Mouse (Mus musculus): Measurements from ENCODE around the gene Rps6kc1. TPM values are rescaled to one million over a fixed set of nuclear protein-coding genes. Genes with fewer than 3 reads are reported as not detected.

The Rps6kc1 gene
- polyA plus RNA-seq, 1 experiment = 0.08 TPM

DNA sequence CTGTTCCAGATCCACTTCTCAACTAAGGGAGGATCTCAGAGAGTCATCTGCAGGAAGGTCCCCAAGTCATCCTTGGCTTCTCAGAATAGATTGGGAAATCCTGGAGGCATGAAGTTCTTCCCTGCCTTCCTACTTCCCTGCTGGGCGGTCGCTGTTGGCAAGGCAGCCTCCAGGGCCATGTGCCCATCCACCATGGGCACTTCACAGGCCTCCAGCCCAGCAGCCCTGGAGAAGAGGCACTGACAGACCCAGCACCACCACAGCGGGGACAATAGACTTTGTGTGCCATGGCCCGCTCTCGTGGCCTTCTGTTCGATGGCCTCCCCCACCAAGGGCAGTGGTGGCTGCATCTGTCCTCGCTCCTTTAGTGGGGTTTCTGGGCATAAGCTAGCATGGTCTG is 228.5 kb downstream of the Rps6kc1 start:
- Histone ChIP-seq H3K27me3 (ENCODE audit: control insufficient read depth) (no peaks in the 10 kb centered on the region), H3K9me3 (ENCODE audit: control insufficient read depth, low read length) (peaks cover 2% of the 10 kb centered on the region; the same call in 1 of the 2 replicates), H3K4me3 (replicated peaks) (no peak overlapping the region), H3K4me1 (ENCODE audit: control insufficient read depth) (no peaks in the 10 kb centered on the region), H3K36me3 (ENCODE audit: control insufficient read depth) (no peaks in the 10 kb centered on the region)
- TF ChIP-seq TAL1 (IDR thresholded peaks at IDR 0.05; ENCODE audit: low read length) (no peak), GATA1 (IDR thresholded peaks at IDR 0.05; ENCODE audit: low read length) (no peak)

DNA sequence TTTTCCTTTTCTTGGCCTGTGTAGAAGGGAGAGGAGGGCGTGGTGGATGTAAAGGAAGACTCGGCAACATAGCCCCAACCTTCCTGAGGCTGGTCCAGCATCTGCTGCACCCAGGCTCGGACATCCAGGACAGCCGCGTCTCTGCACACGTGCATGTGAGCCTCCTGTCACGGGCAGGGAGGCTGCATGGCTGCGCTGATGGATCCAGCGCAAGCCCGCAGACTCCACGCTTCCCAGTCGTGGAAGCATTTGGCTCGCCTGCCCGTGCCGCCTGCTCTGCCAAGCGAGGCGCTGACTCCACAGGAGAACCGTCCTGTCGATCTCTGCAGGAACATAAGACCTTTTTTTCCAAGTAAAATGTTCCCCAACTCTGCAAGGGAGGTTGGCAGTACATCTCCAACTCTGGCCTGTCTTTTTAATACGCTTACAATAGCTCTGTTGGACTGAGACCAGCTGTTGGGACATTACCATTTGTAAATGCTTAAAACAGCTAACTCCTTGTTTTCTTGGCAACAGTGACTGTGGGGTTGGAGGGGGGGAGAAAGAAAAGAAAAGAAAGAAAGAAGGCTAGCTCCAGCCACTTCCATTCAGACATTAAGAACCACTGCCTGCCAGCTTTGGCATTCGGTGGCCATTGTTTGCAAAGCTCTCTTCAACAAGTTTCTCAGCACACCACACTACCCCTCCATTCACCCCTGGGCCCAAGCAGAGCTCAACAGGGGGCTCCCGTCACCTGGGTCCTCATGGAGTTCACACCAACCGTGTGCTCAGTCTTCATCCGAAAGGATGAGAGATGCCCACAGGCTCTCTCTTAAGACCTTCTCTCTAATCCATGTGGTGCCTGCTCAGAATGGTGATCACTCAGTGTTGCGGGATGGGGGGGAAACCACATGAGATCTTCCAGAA is 229.3 kb downstream of the Rps6kc1 start:
- TF ChIP-seq TAL1 (IDR thresholded peaks at IDR 0.05; ENCODE audit: low read length) (no peak), GATA1 (IDR thresholded peaks at IDR 0.05; ENCODE audit: low read length) (no peak)
- H3K4me1 ChIP-seq (ENCODE audit: control insufficient read depth) = no peaks in the 10 kb centered on the region
- H3K27me3 ChIP-seq (ENCODE audit: control insufficient read depth) = no peaks in the 10 kb centered on the region
- H3K4me3 ChIP-seq (replicated peaks) = no peak overlapping the region
- H3K9me3 ChIP-seq (ENCODE audit: control insufficient read depth, low read length) = peaks cover 2% of the 10 kb centered on the region; the same call in 1 of the 2 replicates
- H3K36me3 ChIP-seq (ENCODE audit: control insufficient read depth) = no peaks in the 10 kb centered on the region

DNA sequence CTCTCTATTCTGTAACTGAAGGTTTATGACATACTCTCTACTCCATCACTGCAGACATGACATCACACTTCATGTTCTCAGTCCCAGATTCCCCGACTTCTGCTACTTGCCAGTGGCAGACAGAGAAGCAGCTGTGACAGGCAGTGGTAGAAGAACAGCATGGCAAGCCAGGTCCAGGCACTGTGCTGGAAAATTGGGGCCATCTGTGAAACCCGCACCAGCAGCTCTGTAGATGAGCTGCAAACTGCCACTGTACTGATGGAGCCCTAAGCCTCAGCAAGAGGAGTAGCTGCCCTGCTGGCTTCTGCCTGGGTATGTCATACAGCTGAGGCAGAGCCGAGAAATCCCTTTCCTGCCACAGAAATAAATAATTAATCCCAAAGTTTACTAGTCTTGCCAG is 236.1 kb downstream of the Rps6kc1 start:
- peaks cover 28% of the 10 kb centered on the region for H3K9me3 ChIP-seq (ENCODE audit: control insufficient read depth, low read length)
- H3K4me3 ChIP-seq (replicated peaks) = no peak overlapping the region
- no peaks in the 10 kb centered on the region for H3K36me3 ChIP-seq (ENCODE audit: control insufficient read depth)
- H3K4me1 ChIP-seq (ENCODE audit: control insufficient read depth) = no peaks in the 10 kb centered on the region
- H3K27me3 ChIP-seq (ENCODE audit: control insufficient read depth) = no peaks in the 10 kb centered on the region
- no peak for TF ChIP-seq GATA1 (IDR thresholded peaks at IDR 0.05; ENCODE audit: low read length)
- TF ChIP-seq TAL1 (IDR thresholded peaks at IDR 0.05; ENCODE audit: low read length) = no peak

DNA sequence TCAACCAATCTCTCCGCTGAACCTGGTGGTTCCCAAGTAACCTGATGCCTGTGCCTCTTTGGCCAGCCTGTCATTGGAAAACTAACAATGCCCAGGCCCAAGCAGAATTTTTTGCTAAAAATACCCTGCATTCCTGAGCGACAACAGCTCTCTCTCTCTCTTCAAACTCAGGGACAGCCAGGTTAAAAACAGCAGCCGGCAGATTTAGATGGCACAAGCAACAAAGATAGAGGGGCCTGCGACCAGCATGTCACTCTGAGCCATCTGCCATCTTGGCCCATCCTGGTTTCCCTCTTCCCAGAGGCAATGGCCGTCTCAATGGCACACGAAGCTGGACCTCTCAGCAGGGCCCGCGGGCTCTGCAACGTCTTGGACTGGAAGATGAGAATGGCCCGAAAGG is 242.5 kb downstream of the Rps6kc1 start:
- Histone ChIP-seq H3K9me3 (ENCODE audit: control insufficient read depth, low read length) (peaks cover 5% of the 10 kb centered on the region; the same call in 1 of the 2 replicates), H3K4me3 (replicated peaks) (no peak overlapping the region), H3K4me1 (ENCODE audit: control insufficient read depth) (no peaks in the 10 kb centered on the region), H3K36me3 (ENCODE audit: control insufficient read depth) (no peaks in the 10 kb centered on the region), H3K27me3 (ENCODE audit: control insufficient read depth) (no peaks in the 10 kb centered on the region)
- no peak for TF ChIP-seq TAL1 (IDR thresholded peaks at IDR 0.05; ENCODE audit: low read length)
- no peak for TF ChIP-seq GATA1 (IDR thresholded peaks at IDR 0.05; ENCODE audit: low read length)

DNA sequence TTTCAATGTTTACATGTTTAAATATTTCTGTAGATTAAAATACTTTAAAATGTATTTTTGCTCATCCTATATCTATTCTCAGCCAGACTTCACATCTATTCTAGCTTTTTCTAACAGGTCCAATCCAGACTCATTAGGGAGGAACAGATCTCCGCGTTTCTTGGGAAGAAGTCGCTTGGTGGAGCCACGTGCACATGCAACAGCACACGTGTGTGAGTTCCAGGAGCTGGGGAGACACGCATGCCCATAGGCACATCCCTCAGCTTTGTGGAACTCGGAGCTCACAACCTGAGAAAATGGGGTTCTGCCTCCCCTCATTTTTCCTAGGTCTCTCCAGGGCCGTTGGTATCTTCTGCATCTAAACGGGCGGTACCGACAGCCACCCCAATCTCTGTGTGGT is 243.7 kb downstream of the Rps6kc1 start:
- H3K9me3 ChIP-seq (ENCODE audit: control insufficient read depth, low read length) = peaks cover 3% of the 10 kb centered on the region; the same call in 1 of the 2 replicates

DNA sequence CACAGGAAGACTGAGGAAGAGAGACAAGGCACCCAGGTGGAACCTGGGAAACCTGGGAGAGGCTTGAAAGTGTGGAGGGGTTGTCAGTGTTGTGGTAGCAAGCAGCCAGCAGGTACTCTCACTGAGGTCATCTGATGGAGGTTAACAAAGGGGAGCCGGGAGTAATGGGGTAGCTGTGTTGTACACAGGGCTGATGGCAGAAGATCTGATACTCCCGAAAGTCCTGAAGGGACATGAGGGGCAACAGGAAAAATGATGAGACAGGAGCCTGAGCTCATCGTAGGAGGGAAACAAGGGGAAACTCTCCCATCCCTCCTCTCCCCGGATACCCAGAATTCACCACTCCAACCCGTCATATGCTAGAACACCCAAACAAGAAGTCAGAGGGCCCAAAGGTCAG is 244.2 kb downstream of the Rps6kc1 start:
- Histone ChIP-seq H3K9me3 (ENCODE audit: control insufficient read depth, low read length) (peaks cover 3% of the 10 kb centered on the region; the same call in 1 of the 2 replicates), H3K27me3 (ENCODE audit: control insufficient read depth) (no peaks in the 10 kb centered on the region)
- TF ChIP-seq GATA1 (IDR thresholded peaks at IDR 0.05; ENCODE audit: low read length) = no peak
- no peak for TF ChIP-seq TAL1 (IDR thresholded peaks at IDR 0.05; ENCODE audit: low read length)

More for the DNA sequence above, 243.7 kb downstream of the Rps6kc1 start:
- TF ChIP-seq TAL1 (IDR thresholded peaks at IDR 0.05; ENCODE audit: low read length) = no peak
- no peak for TF ChIP-seq GATA1 (IDR thresholded peaks at IDR 0.05; ENCODE audit: low read length)
- H3K4me3 ChIP-seq (replicated peaks) = no peak overlapping the region
- H3K27me3 ChIP-seq (ENCODE audit: control insufficient read depth) = no peaks in the 10 kb centered on the region
- no peaks in the 10 kb centered on the region for H3K4me1 ChIP-seq (ENCODE audit: control insufficient read depth)
- H3K36me3 ChIP-seq (ENCODE audit: control insufficient read depth) = no peaks in the 10 kb centered on the region

DNA sequence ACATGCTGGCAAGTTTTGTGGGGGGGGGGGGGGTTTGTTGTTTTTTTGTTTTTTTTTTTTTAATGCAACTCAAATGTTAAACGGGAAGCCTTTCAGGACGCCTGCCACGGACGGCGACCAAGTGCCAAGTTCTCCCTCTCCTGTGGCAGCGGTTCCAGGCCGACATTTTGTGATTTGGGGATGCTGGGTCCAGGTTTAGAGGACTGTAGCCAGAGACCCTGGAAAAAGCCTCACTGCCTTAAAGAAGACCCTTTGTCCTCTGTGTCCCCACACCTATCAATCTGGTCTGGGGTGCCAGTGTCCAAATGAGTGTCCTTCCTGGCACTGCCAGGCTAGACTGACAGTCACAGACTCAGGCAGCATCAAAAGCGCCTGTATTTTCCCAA is 246.1 kb downstream of the Rps6kc1 start:
- Histone ChIP-seq H3K27me3 (ENCODE audit: control insufficient read depth) (no peaks in the 10 kb centered on the region), H3K9me3 (ENCODE audit: control insufficient read depth, low read length) (peaks cover 3% of the 10 kb centered on the region; the same call in 1 of the 2 replicates)
- TF ChIP-seq GATA1 (IDR thresholded peaks at IDR 0.05; ENCODE audit: low read length) (no peak), TAL1 (IDR thresholded peaks at IDR 0.05; ENCODE audit: low read length) (no peak)

More for the DNA sequence above, 244.2 kb downstream of the Rps6kc1 start:
- Histone ChIP-seq H3K36me3 (ENCODE audit: control insufficient read depth) (no peaks in the 10 kb centered on the region), H3K4me3 (replicated peaks) (no peak overlapping the region), H3K4me1 (ENCODE audit: control insufficient read depth) (no peaks in the 10 kb centered on the region)

DNA sequence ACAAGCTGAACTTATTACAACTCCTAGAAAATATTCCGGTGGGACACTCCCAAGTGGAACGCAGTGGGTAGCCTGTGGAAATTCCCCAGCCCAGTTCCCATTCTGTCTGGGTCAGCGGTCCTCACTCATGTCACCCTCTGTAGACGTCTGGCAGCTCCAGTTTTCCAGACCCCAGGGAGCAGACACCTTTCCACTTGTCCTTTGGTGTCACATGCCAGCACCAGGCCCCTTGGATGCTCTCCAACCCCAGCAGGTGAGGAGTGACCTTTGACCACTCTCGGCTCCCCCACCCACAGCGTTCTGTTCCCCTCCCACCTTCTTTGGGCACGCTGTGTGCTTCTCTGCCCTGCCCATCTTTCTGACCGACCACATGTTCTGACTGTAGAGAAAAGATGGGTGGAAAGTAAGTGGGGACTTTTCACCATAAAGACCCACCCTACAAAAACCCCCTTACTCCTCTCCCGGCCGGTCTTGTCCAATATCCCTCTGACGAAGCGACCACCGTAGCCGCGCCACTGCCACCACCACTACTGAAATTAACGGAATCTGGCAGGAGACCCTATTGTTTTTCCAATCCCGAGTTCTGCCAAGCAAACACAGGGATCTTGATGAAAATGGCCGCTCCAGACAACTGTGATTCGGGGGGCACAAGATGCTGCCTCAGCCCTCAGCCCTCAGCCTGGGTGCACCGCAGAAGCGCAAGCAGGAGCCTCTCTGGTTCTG is 246.6 kb downstream of the Rps6kc1 start:
- peaks cover 3% of the 10 kb centered on the region; the same call in 1 of the 2 replicates for H3K9me3 ChIP-seq (ENCODE audit: control insufficient read depth, low read length)
- no peak for TF ChIP-seq TAL1 (IDR thresholded peaks at IDR 0.05; ENCODE audit: low read length)
- TF ChIP-seq GATA1 (IDR thresholded peaks at IDR 0.05; ENCODE audit: low read length) = no peak

More for the DNA sequence above, 246.1 kb downstream of the Rps6kc1 start:
- no peak overlapping the region for H3K4me3 ChIP-seq (replicated peaks)
- no peaks in the 10 kb centered on the region for H3K4me1 ChIP-seq (ENCODE audit: control insufficient read depth)
- H3K36me3 ChIP-seq (ENCODE audit: control insufficient read depth) = no peaks in the 10 kb centered on the region

DNA sequence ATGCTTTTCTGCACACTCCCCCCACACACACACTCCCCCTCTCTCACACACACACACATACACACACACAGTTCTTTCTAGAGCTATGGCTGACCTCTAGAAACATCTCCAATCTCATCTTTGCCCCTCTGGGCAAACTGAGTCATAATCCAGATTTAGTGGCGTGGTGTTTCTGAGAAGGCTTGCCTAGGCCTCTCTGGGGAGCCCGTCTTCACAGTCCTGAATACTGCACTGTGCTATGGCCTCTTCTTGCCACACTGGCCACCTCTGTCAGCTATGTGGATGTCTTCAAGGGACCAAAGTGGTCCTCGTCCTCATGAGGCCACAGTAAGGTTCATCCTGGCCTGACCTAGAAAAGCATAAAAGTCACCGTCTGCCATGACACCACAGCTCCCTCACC is 247.6 kb downstream of the Rps6kc1 start:
- Histone ChIP-seq H3K36me3 (ENCODE audit: control insufficient read depth) (no peaks in the 10 kb centered on the region), H3K4me1 (ENCODE audit: control insufficient read depth) (no peaks in the 10 kb centered on the region), H3K27me3 (ENCODE audit: control insufficient read depth) (no peaks in the 10 kb centered on the region), H3K4me3 (replicated peaks) (no peak overlapping the region), H3K9me3 (ENCODE audit: control insufficient read depth, low read length) (peaks cover 3% of the 10 kb centered on the region; the same call in 1 of the 2 replicates)
- no peak for TF ChIP-seq TAL1 (IDR thresholded peaks at IDR 0.05; ENCODE audit: low read length)
- no peak for TF ChIP-seq GATA1 (IDR thresholded peaks at IDR 0.05; ENCODE audit: low read length)

More for the DNA sequence above, 246.6 kb downstream of the Rps6kc1 start:
- Histone ChIP-seq H3K4me1 (ENCODE audit: control insufficient read depth) (no peaks in the 10 kb centered on the region), H3K36me3 (ENCODE audit: control insufficient read depth) (no peaks in the 10 kb centered on the region), H3K4me3 (replicated peaks) (no peak overlapping the region), H3K27me3 (ENCODE audit: control insufficient read depth) (no peaks in the 10 kb centered on the region)

Data from erythroblast, embryonic 14.5 days (primary cell).